Mouse (Mus musculus) adrenal gland, postnatal 4 days (tissue): ENCODE data around the gene Esp1. TPM values are rescaled to one million over a fixed set of nuclear protein-coding genes. Genes with fewer than 3 reads are reported as not detected.
"Not testable (repeated sequence)": the region's sequence is repeated elsewhere in the genome, so short reads cannot be mapped to it uniquely, and the experiment has no call there.

Experiments
- DNase-seq, 2 experiments: peaks; one replicate each; pipeline ENCODE4 v3.0.0; 2021 to 2022; ENCODE audit warnings: low spot score in 2 of 2, mixed read lengths in 2 of 2
- long read RNA-seq, 2 experiments: library from polyadenylated mRNA; stranded (forward); transcript quantifications; one replicate each; pipeline ENCODE4 v2.0.0; 2021
- total RNA-seq, 2 experiments: library from RNA; stranded (reverse); gene quantifications; 2 replicates each; pipeline ENCODE4 v1.2.3; 2021

Esp1 gene
- total RNA-seq, result not detected
- long read RNA-seq, experiment 1, result 0 reads
- long read RNA-seq, experiment 2, result 0 reads

- DNase-seq, result no peak
Observed at GRCm38 (mm10) chr17:40726820-40727219, at the start of gene Esp1. Gene Esp1 (plus strand): TSS chr17:40727120.

- DNase-seq, result no peak
Observed at GRCm38 (mm10) chr17:40716273-40716672, 10.6 kb upstream of the Esp1 start.

- DNase-seq, result not testable (repeated sequence)
Observed at GRCm38 (mm10) chr17:40717055-40717454, 9.9 kb upstream of the Esp1 start.

GRCm38 (mm10) chr17:40731296-40731695 is 4.4 kb downstream of the Esp1 start:
- DNase-seq, result no peak

GRCm38 (mm10) chr17:40731724-40732123 is 4.8 kb downstream of the Esp1 start:
- DNase-seq, result no peak

GRCm38 (mm10) chr17:40763662-40764061 is 36.7 kb downstream of the Esp1 start:
- DNase-seq, result no peak

GRCm38 (mm10) chr17:40767120-40767519 is 40.2 kb downstream of the Esp1 start:
- no peak for DNase-seq

Other genes with a start within 250 kb of the Esp1 start
- not detected for gene Esp8, start 207.1 kb upstream of the Esp1 start, total RNA-seq
- gene Esp6, start 165.6 kb upstream of the Esp1 start, total RNA-seq, result not detected
- gene Esp4, start 128.5 kb upstream of the Esp1 start, total RNA-seq, result not detected
- not detected for gene Esp3, start 95.0 kb upstream of the Esp1 start, total RNA-seq
- gene Crisp2, start 79.9 kb downstream of the Esp1 start, total RNA-seq, result not detected
- gene Rhag, start 84.0 kb downstream of the Esp1 start, total RNA-seq, result 10 to 100 TPM in 1 of 2 experiments, 1 to 10 TPM in 1; 3.7 to 11.7 TPM
- gene 9130008F23Rik, start 153.4 kb downstream of the Esp1 start, total RNA-seq, result 1 to 10 TPM in 1 of 2 experiments, under 1 TPM in 1; 0.90 to 1.0 TPM
- gene Glyatl3, start 187.2 kb downstream of the Esp1 start, total RNA-seq, result not detected
- gene Mut, start 207.6 kb downstream of the Esp1 start, total RNA-seq, result 10 to 100 TPM; 87.0 to 91.3 TPM
- 10 to 100 TPM; 12.4 to 12.5 TPM for gene Cenpq, start 207.9 kb downstream of the Esp1 start, total RNA-seq